Mouse (Mus musculus): ENCODE measurements at regions not wholly inside any gene's neighbourhood (a gene's known extent, or its start where the extent isn't known, plus 50 kb on each side); places are given as distances from the start of the nearest gene placed in this dataset.

- DNase-seq (ENCODE audit: low spot score), result peak; percentile 61
Measured at GRCm38 (mm10) chr7:130073890-130074819, 446.0 kb downstream of the Ate1 start.

- no peak for DNase-seq (ENCODE audit: low spot score)
Measured at GRCm38 (mm10) chr7:130082662-130083061, 437.5 kb downstream of the Ate1 start.

GRCm38 (mm10) chr7:130085706-130086105, 434.5 kb downstream of the Ate1 start:
- no peak for DNase-seq (ENCODE audit: low spot score)

- no peak for DNase-seq (ENCODE audit: low spot score)
Measured at GRCm38 (mm10) chr7:130089896-130090610, 430.1 kb downstream of the Ate1 start.

GRCm38 (mm10) chr7:130091942-130092341, 428.2 kb downstream of the Ate1 start:
- DNase-seq (ENCODE audit: low spot score), result no peak

- DNase-seq (ENCODE audit: low spot score), result no peak
Measured at GRCm38 (mm10) chr7:130095141-130095540, 425.0 kb downstream of the Ate1 start.

- DNase-seq (ENCODE audit: low spot score), result no peak
Measured at GRCm38 (mm10) chr7:130098606-130099005, 421.6 kb downstream of the Ate1 start.

GRCm38 (mm10) chr7:130102671-130103070, 417.5 kb downstream of the Ate1 start:
- no peak for DNase-seq (ENCODE audit: low spot score)

- no peak for DNase-seq (ENCODE audit: low spot score)
Measured at GRCm38 (mm10) chr7:130106961-130107360, 413.2 kb downstream of the Ate1 start.

GRCm38 (mm10) chr7:130108362-130108761, 411.8 kb downstream of the Ate1 start:
- DNase-seq (ENCODE audit: low spot score), result no peak
